Mouse (Mus musculus) left cerebral cortex, postnatal 36 days (tissue): ENCODE measurements around the gene Nckap5. TPM values are rescaled to one million over a fixed set of nuclear protein-coding genes. Genes with fewer than 3 reads are reported as not detected.
A peak's percentile ranks its signal among the peaks of the same experiment; 100 is the strongest.

Experiments used
- DNase-seq, 2 experiments: peaks; one replicate each; pipeline ENCODE4 v3.0.0; 2021 to 2022; ENCODE audit warnings: low spot score in 2 of 2, mixed read lengths in 1 of 2
- intact Hi-C: fragments of 180-260 bp; cut with DNase I; formaldehyde crosslinking; loops from one replicate; pipeline ENCODE4 v1.15.1; 2025
- total RNA-seq, 2 experiments: library from RNA; stranded (reverse); gene quantifications; 2 replicates each; pipeline ENCODE4 v1.2.3; 2021

Gene Nckap5
- total RNA-seq, 2 experiments from 2014 or later: 4.3 to 8.5 TPM

- intact Hi-C loops: no loop called here
- no peak for DNase-seq
Measured at GRCm38 (mm10) chr1:126007571-126007970, 823.0 kb downstream of the Nckap5 start.

- DNase-seq: no peak
- intact Hi-C loops: no loop called here
Measured at GRCm38 (mm10) chr1:126005672-126006071, 824.9 kb downstream of the Nckap5 start.

- intact Hi-C loops: no loop called here
- no peak for DNase-seq
Measured at GRCm38 (mm10) chr1:125996540-125996939, 834.1 kb downstream of the Nckap5 start.

GRCm38 (mm10) chr1:125987803-125988202 is 842.8 kb downstream of the Nckap5 start:
- no peak for DNase-seq

GRCm38 (mm10) chr1:125984570-125984969 is 846.0 kb downstream of the Nckap5 start:
- intact Hi-C loops: no loop called here
- no peak for DNase-seq

More at GRCm38 (mm10) chr1:125987803-125988202, 842.8 kb downstream of the Nckap5 start:
- intact Hi-C loops: no loop called here

- no peak for DNase-seq
- intact Hi-C loops: no loop called here
Measured at GRCm38 (mm10) chr1:125974649-125975048, 856.0 kb downstream of the Nckap5 start.

GRCm38 (mm10) chr1:125971933-125972332 is 858.7 kb downstream of the Nckap5 start:
- intact Hi-C loops: no loop called here
- DNase-seq: no peak

GRCm38 (mm10) chr1:125967671-125968070 is 862.9 kb downstream of the Nckap5 start:
- DNase-seq: no peak
- intact Hi-C loops: no loop called here

- DNase-seq: no peak
- intact Hi-C loops: no loop called here
Measured at GRCm38 (mm10) chr1:125951026-125951425, 879.6 kb downstream of the Nckap5 start.

GRCm38 (mm10) chr1:125949076-125949475 is 881.5 kb downstream of the Nckap5 start:
- intact Hi-C loops: no loop called here
- no peak for DNase-seq

GRCm38 (mm10) chr1:125945136-125945535 is 885.5 kb downstream of the Nckap5 start:
- intact Hi-C loops: no loop called here
- DNase-seq: peak; percentile 36 to 54

- intact Hi-C loops: no loop called here
Measured at GRCm38 (mm10) chr1:125943305-125943704, 887.3 kb downstream of the Nckap5 start.

GRCm38 (mm10) chr1:125925486-125925885 is 905.1 kb downstream of the Nckap5 start:
- DNase-seq: no peak
- intact Hi-C loops: no loop called here

More at GRCm38 (mm10) chr1:125943305-125943704, 887.3 kb downstream of the Nckap5 start:
- no peak for DNase-seq

- intact Hi-C loops: no loop called here
- no peak for DNase-seq
Measured at GRCm38 (mm10) chr1:125923062-125923461, 907.5 kb downstream of the Nckap5 start.

GRCm38 (mm10) chr1:125920696-125921095 is 909.9 kb downstream of the Nckap5 start:
- intact Hi-C loops: no loop called here
- no peak for DNase-seq

- peak; percentile 12 for DNase-seq
- intact Hi-C loops: loop anchor here (5.0 to 10.0 kb wide), 3 partner anchors 308 to 1022 kb away; no protein-coding TSS in a partner anchor
Measured at GRCm38 (mm10) chr1:125912601-125913600, 917.7 kb downstream of the Nckap5 start, which contains the start of gene Lypd1. Gene Lypd1, minus strand, starts transcription at chr1:125913101.

GRCm38 (mm10) chr1:125911901-125912445 is 918.6 kb downstream of the Nckap5 start:
- peak; percentile 45 to 59 for DNase-seq
- intact Hi-C loops: loop anchor here (5.0 to 10.0 kb wide), 3 partner anchors 307 to 1023 kb away; no protein-coding TSS in a partner anchor

- intact Hi-C loops: loop anchor here (5.0 to 10.0 kb wide), 3 partner anchors 307 to 1023 kb away; no protein-coding TSS in a partner anchor
- peak; percentile 43 to 52 for DNase-seq
Measured at GRCm38 (mm10) chr1:125911337-125911900, 919.2 kb downstream of the Nckap5 start.

GRCm38 (mm10) chr1:125910871-125911265 is 919.7 kb downstream of the Nckap5 start:
- DNase-seq: no peak
- intact Hi-C loops: loop anchor here (5.0 to 10.0 kb wide), 3 partner anchors 306 to 1024 kb away; no protein-coding TSS in a partner anchor
